Mouse (Mus musculus): ENCODE data around the gene Tagln2.

The Tagln2 gene

DNA sequence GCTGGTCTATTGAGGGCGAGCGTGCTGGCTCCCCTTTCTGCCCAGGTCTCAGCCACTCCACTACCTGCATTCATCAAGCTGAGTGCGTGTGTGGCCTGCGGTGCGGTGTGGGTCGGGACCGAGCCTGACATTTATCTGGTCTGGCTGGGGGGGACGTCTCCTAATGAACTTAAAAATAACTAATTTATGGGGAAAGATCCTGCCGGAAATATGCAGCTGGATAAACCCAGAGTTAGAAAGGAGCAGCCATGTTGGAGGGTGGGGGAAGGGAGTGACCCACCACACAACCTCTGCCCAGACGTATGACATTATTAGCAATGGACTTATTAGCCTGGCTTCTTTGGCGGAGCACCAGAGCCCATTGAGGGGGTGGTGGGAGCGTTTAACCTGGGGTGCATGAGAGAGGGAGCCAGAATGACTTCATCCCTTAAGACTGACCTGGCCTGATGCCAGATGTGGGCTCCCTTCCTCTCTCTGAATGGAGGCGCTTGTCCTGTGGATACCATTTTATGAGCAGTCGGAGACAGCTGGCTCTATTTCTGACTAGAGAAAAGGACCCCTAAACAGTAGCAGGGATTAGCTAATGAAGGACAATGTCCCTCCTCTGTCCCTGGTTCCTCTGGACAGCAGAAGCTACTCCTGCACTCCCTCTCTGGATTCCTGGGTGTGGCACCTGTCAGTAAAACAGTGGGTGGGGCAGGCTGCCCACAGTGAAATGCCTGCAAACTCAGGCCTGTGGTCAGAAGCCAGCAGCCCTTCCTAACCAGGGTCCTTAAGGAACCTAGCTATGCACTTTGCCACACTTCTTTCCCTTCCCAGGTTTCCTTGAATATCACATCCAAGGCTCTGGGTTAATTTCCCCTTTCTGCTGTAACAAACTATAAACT lies 3.5 kb downstream of the Tagln2 start:
- DNase-seq = peak; percentile 57

DNA sequence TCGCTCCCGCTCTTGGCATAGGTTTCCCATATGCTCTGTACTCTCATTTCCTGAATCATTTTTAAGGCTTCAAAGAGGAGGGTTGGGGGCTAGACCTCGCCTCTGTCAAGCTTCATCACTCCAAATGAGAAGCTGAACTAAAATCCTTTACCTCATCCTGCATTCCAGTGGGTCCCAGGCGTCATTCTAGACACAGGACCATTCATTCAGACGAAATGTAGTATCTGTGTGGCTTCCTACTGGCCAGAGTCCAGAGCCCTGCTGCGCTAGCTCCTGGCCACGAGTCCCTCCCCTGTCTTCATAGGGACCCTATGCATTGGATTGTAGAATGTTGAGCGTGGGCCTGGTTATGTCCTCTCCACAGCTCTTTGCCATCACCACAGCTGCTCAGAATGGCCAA lies 4.9 kb downstream of the Tagln2 start:
- DNase-seq = no peak

DNA sequence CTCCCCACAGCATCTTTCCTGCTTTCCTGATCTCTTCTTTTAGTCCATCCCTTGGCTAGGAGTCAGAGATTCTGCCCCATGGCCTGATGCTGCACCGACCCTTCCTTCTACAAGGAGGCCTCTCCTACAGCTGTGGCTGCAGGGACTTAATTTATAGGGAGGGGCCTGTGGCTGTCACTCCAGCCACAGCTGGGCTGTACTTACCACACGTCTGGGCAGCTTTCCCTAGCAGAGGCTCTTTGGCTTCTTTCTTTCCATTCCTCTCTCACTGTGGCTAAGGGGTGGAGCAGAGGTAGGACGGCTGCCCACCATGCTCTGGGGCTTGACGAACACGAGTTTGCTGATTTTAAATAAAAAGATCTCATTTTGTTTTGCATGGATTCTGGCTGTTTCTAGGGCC lies 7.2 kb downstream of the Tagln2 start:
- DNase-seq = no peak

DNA sequence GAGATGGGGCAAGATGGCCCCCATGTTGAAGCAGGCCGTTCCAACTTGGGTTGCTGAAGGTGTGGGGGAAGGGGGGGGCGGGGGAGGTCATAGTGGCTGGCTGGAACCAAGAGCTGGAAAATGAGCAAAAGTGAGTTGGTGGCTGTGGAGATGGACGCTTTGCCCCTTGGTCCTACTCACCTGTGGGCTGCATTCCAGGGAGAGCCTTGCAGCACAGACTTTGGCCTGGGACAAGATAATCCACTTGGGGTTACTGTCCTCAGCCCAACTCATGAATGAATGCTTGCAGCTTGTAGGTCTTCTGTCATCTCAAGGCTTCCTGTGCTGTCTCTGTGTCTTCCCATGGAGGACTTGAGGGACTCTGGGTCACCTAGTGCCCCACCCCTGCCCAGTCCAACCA lies 7.9 kb downstream of the Tagln2 start:
- DNase-seq = peak; percentile 67

DNA sequence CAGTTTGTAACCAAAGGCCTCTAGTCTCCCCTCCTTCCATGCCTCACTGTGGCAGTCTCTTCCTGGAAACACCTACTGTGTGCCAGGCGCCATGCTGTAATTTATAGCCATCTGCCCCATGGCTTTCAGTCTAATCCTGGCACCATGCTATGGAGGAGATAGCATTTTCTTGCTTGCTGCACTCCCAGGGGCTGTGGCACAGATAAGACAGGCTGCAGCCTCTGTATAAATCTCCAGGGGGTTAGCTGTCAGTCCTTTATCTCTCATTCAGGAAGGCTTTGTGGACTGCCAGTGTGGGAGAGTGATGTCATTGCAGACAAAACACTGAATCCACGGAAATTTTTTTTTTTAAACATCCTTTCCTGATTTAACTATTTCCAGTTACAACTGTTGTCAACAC lies 8.3 kb downstream of the Tagln2 start:
- no peak for DNase-seq

DNA sequence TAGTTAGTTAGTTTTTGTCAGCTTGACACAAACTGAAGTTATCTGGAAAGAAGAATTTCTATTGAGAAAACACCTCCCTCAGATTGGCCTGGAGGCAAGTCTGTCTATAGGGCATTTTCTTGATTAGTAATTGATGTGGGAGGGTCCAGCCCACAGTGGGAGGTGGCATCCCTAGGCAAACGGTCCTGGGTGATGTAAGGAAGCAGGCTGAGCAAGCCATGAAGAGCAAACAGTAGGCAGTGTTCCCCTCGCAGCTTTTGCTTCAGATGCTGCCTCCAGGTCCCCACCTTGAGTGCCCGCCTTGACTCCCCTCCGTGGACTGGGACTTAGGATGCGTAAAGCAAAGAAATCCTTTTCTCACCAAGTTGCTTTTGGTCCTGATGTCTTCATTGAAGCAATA lies 9.4 kb downstream of the Tagln2 start:
- peak; percentile 49 for DNase-seq

DNA sequence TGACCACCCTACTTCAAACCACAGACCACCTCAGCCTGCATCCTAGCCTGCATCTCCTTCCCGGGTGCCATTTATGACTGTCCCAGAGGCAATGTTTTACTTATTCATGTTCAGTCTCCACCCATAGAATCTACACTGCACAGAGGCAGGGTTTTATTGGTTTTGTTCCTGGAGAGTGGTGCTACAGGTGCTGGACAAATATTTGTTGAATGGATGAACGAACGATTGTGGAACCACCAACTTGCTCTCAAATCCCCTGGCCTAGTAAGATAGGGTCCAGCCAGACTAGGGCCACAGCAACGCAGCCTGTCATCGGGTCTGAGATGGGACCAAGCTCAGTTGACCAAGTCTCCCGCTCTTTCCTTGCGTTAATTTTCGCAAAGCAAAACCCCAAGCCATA lies 10.1 kb downstream of the Tagln2 start:
- DNase-seq = no peak

DNA sequence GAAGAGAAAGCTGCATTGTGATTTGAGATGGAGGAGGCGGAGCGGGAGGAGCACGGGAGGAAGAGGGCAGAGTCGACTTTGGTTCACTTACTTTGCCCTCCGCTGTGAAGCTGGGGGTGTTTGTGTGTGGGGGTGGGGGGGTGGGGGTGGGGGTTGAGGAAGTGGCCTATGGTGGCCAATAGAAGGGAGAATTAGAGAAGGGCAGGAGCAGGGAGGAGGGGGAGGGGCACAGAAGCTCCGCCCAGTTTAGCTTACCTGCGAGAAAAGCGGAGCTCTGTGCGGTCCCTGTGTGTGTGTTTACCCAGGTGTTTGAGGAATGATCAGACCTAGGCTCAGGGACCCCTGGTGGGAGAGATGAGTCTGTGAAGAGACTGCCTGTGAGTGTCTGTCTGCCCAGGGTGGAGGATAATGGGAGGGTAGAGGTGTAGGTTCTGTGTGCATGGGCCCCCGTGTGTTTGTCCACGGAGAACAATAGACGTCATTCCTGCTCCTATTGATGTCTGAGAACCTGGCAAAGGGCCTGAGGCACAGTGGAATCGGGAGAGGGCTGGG lies 10.7 kb downstream of the Tagln2 start:
- peak; percentile 78 for DNase-seq

DNA sequence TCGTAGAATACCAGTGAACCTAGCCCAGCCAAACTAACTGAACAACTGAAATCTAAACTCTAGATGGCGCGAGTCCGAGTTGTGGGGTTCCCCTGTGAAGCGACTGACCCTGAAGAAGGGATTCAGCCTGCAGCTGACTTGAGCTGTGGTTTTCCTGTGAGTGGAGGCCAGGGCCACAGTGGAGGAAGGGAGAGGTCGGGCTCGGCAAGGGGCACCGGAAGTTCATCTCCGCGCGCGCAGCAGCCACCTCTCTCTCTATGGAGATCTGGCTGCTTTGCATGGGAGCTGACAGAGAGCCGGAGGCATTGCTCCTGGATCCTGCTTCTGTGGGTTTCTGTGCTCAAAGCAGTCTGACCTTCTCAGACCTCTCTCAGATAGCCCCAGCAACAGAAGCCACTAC lies 13.1 kb downstream of the Tagln2 start:
- peak; percentile 83 for DNase-seq

DNA sequence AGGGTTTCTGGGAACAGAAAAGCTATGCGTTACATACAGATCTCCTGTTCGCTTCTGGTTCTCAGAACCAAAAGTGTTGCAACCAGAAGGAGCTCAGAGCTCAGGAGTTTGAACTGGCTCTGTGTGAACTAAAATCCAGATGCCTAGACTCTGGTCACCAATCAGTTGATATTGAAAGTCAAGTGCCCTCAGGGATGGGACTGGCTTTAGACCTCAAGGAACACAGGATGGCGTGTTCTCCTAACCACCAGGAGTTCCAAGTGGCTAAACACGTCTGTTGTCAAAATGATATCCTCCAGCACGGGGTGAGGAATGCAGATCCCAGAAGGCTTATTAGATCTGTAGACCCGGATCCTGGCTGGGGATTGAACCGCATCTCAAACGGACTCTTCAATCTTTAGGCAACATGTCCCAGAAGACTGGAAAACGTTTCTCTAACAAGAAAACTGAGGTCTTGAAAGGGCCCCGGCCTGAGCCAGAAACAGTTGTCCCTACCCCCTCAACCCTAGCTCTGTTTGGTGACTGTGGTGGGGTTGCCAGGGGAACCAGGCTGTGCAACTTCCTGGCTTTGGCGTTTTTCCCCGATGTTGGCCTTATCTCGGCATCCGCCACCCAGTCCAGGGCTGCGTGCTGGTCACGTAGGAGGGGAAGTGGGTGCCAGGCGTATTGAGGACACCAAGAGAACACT lies 13.8 kb downstream of the Tagln2 start:
- peak; percentile 62 for DNase-seq

DNA sequence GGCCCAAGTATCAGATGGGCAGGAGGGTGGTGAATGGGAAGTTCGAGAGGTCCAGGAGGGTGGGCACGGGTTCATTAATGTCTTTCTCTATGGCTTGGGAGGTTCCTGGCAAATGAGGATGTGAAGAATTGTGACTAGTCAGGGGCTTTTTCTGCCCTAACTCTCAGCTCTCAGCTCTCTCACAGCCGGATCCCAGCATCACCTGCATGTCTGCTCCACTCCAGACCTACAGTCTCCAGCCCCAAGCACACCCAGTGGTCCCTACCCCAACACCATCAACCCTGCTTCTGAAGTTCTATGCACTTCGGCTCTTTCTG lies 14.3 kb downstream of the Tagln2 start:
- DNase-seq = no peak

DNA sequence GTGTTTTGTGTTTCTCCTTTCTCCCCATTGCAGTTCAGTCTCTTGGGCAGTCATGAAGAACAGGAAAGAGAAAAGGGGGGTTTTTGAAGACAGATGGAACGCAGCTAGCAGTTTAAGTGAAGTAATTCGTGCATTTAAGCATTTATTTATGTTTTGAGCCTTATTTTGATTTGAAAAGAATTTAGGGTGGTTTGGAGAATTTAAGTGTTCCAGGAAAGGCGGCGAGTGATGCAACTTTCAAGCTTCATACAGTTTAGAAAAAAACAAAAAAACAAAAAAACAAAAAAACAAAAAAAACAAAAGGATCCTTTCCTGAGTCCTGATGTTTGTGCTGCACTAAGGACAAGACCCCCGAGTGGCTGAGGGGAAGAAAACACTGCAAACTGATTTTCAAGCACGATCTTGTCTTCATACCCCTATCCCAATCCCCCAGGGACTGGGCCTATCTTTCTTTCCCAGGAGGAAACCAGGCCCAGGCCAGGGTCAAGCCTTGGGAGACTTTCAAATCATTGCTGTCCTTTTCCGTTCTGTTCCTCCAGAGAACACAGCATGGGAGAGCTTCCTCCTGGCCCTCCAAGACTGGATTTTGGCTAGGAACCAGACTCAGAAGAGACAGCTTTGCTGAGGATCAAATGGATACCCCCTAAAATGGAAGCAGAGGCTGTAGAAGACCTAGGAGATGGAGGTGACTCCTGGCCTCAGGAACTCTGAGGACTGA lies 14.9 kb downstream of the Tagln2 start:
- peak; percentile 55 for DNase-seq

DNA sequence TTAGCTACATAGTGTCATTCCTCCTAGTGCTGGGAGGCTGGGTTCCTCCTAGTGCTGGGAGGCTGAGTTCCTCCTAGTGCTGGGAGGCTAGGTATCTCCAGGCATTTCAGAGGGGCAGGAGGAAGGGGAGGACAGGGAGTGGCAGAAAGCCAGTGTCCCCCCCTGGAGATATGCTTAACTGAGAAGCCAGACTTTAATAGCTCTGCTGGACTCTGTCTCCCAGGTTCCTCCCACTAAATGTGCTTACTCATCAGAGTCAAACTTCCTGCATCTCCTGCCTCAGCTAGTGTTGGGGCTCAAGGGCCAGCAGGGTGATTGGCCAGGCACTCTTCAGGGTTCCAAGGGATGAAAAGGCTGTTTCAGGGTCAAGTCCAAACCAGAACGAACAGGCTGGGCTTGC lies 15.5 kb downstream of the Tagln2 start:
- DNase-seq = peak; percentile 72

DNA sequence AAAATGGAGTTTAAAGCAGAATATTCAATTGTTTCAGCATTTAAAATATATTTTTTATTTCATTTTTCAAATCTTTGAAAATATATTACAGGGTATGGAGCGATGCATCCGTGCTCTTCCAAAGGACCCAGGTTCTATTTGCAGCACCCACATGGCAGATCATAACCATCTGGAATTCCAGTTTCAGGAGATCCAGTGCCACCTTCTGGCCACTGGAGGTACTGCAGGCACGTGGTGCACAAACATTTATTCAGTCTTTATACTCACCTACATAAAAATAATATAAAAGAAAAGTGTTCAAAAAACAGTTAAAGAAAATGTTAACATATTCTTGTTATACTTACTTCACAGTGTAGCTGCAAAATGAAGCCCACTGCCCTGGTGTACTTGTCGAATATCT lies 18.2 kb downstream of the Tagln2 start:
- DNase-seq = no peak

DNA sequence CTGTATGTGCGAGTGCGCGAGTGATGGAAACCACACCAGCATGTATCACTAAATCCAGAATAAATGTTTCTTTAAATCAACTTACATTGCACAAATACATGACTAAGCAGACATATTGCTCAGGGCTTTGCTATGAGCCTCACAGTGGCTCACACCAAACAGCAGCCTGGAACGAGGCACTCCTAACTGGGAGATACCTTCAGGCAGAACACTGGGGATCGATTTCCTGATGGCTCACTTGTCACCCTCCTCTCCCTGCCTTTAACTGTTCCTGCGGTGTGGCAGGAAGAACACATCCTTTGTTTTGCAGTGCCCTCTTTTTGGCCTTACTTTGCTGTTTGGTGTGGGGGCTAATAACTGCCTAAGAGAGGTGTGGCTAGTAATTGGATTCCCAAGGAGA lies 19.8 kb downstream of the Tagln2 start:
- no peak for DNase-seq

DNA sequence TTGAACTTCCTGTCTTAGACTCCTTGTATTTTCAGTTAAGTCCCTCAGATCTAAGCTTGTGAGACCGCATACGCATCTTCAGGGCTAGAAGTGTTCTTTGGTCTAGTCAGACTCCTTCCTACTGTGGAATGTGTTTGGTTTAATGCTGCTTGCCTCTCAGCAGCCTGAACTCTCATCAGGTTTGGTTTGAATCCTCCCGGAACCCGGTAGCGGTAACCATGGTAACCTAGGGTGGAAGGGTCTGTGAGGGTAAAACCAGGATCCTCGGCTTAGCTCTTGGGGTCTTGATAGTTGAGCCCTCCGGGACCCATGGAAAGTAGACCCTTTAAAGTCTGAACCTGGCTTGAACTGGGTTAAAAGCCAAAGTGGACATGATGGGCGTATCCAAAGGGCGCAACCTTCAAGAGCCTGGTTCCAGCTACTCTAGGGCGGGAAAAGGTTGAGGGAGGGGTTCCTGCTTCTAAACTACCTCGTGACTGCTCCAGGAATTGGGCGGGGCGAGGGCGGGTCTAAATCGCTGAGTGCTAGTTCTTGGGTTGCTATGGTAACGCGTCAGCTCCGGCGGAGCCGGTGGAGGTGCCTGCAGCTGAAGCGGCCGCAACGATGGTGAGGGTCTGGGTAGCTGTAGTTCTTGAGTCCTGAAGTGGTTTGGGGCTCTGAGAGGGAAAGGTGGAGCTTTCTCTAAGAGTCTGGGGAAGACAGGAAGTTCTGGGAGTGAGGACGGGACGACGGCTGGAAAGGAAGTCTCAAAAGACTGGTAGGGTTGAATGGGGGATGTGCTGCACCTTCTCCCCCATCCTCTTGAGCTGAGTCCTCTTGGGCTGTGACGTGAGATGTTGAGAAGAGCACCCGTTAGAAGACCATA lies 21.0 kb downstream of the Tagln2 start, which contains the start of gene Cfap45:
TSS of gene Cfap45 (plus strand) at position 226 of the 865 bp plus-strand sequence.
- DNase-seq = peak; percentile 88

DNA sequence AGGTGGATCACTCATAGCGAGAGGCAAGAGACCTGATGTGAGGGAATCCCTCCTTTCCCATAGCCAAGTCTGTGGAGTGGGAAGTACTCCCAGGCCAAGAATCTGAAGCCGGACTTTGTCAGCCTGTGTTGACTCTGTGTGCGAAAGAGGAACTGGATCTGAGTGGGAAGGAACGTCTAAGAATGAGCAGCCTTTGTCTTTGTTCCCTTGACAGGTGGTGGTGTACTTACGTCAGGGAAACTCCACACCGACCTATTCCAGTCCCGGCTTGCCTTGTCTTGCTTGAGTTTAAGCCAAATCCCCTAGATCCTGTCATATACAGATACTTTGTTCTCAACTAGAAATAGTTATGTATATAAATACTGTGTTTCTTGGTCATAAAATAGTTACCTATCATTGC lies 22.7 kb downstream of the Tagln2 start:
- DNase-seq = no peak

DNA sequence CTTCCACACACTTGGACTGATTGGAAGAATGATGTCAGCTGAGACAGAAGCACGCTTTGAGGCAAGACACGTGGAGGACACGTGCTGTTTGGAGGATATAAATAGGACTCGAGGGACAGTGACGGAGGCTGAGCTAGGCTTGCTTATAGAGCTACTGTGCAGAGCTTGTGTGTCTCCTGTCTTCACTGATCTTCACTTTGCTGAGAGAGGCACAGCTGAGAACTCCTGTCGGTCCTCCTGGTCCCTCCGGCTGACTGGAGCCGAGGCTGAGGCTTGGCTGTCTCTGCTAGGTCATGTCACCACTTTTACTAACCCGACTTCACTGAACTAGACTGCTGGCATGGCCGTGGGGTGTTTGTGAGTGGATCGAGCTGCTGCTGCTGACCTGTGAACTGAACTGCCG lies 23.9 kb downstream of the Tagln2 start:
- no peak for DNase-seq

DNA sequence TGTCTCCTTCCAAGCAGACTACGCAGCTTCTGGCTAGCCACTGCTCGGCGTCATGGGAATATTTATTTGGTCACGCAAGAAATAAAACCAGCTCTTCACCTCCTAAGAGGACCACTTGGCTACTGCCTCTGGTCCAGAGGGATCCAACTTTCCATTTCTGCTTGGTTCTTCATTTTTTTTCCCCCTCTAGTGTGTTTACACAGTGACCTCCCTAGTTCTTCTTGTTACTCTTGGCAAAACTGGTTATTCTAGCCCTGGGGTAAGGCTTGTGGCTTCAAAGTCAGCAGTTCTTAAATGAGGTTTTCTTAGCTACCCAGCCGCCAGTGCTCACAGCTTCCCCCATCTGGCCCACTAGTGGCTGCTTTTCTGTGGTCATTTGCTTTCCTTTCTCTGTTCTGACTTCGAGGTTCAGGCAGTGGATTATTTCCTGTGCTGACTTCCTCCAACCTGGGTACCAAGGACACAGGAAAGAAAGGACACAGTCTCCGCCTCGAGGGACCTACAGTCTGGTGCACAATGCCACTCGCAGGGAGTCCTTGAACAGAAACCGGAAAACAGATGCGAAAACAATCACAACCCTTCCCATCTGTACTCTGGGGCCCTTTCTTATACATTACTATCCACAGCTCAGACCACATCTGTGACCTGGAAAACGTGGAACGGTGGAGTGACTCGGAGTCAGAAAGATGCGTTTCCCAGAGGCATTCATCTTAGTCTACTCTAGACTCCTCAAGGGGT lies 25.3 kb downstream of the Tagln2 start:
- DNase-seq = peak; percentile 64

DNA sequence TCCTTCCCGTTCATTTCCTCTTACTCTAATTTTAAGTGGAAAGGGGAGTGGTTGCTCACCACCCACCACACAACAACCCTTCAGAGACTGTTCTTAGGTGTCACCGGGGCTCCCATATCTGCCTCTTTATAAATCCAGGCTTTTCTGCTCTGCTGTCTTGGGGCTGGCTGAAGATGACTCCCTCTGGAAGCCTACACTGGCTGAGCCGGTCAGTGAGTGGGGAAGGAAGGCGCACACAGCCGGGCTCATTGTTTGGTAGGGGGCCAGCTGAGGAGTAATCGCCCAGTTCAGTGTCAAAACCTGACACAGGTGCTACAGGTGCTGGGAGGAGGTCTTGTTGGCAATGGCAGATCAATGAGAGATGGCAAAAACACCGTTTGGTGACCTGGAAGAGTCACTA lies 26.1 kb downstream of the Tagln2 start:
- no peak for DNase-seq

DNA sequence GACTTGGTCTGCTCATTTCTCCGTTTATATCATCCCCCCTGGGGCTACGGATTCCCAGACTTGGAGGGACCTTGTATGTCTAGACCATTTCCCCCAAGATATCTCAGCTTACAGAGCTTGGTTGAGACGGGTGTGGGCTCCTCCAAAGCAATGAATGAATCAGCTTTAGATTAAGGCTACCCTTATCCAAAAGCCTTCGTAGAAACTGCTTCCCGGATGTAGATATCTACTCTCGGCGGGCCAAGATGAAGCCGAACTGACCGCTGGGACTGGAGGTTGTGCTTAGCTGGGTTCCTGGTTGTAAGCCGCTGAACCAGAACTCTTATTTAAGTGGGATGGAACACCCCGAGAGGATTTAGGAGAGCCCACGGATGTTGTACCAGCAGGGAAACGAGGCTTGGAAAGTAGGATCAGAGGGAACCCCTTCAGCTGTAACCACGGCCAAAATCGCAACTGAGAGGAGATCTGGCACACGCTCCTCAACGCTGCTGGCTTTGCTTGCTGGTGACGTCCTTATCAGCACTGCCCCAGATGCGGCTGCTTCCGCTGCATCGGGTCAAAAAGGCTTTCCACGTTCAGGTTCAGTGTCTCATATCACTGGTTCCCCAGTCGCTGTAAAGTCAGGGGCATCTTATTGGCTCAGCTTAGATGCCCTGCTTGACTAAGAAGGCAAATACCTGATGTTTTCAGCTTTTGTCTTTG lies 26.7 kb downstream of the Tagln2 start:
- peak; percentile 48 for DNase-seq
